Mouse (Mus musculus): ENCODE data around the gene Farp1.

GRCm38 (mm10) chr14:121175861-121176260, 140.9 kb downstream of the Farp1 start:
- TF ChIP-seq ZNF384 (IDR thresholded peaks at IDR 0.05; ENCODE audit: low read depth, low read length) (no peak), ZC3H11A (IDR thresholded peaks at IDR 0.05; ENCODE audit: borderline replicate concordance, low read depth, low read length) (no peak), MAFK (IDR thresholded peaks at IDR 0.05; ENCODE audit: insufficient read depth, low read depth, low read length) (no peak), HCFC1 (IDR thresholded peaks at IDR 0.05; ENCODE audit: borderline replicate concordance, insufficient read depth, low read length) (no peak)

All from ES-E14 (cell line).